Mouse (Mus musculus): ENCODE data around the gene Samd3. TPM values are rescaled to one million over a fixed set of nuclear protein-coding genes. Genes with fewer than 3 reads are reported as not detected.

Gene Samd3
- 0.47 and 2.2 TPM in 2 replicates for polyA plus RNA-seq (2016; fragmentation: Nextera tagmentation; extraction: Ambion mirVana)

- 78% methylated on average over 4 of the region's 4 CpGs for WGBS
- Histone ChIP-seq H3K27me3 (no peaks in the 10 kb centered on the region), H3K9ac (no peak within 1 kb of the TSS), H3K27ac (no peak within 1 kb of the TSS), H3K4me3 (no peak within 1 kb of the TSS), H3K4me1 (no peaks in the 10 kb centered on the region), H3K4me2 (replicated peaks) (no peak within 1 kb of the TSS), H3K36me3 (no peaks in the 10 kb centered on the region), H3K9me3 (no peaks in the 10 kb centered on the region)
- no peak for ATAC-seq (ENCODE audit: insufficient number of reproducible peaks, insufficient read depth, low FRiP score, low TSS enrichment)
Measured at GRCm38 (mm10) chr10:26229488-26229887, at the start of gene Samd3. Samd3 (plus strand) TSS chr10:26229707.

DNA sequence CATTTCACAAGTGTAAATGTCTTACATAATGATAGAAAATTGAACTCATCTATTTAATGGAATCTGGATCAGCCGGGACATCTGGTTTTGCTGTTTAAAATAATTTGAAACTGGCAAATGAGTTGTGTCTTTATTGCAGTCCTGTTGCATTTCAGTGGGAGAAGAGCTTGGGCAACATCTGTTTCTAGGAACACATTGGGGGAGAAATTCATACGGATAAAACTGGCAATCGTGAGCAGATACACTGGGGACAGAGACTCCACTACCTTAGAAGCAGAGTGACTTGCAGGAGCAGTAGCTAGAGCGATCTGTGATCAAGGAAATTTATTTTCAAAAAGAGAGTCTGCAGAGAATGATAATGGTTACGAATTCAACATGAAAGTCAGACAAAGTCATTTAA is 44.2 kb upstream of the Samd3 start:
- Histone ChIP-seq H3K9ac (no peak overlapping the region), H3K4me3 (no peak overlapping the region), H3K27me3 (no peaks in the 10 kb centered on the region), H3K27ac (no peak overlapping the region), H3K4me2 (replicated peaks) (no peak overlapping the region), H3K4me1 (no peaks in the 10 kb centered on the region), H3K9me3 (no peaks in the 10 kb centered on the region), H3K36me3 (no peaks in the 10 kb centered on the region)
- no peak for ATAC-seq (ENCODE audit: insufficient number of reproducible peaks, insufficient read depth, low FRiP score, low TSS enrichment)
- WGBS = 53% methylated on average over 5 of the region's 5 CpGs

- Histone ChIP-seq H3K27ac (no peak overlapping the region), H3K4me3 (no peak overlapping the region), H3K4me1 (peaks cover 5% of the 10 kb centered on the region; the same call in 1 of the 2 replicates), H3K9me3 (no peaks in the 10 kb centered on the region), H3K27me3 (no peaks in the 10 kb centered on the region), H3K4me2 (replicated peaks) (no peak overlapping the region), H3K36me3 (no peaks in the 10 kb centered on the region), H3K9ac (no peak overlapping the region)
- no peak for ATAC-seq (ENCODE audit: insufficient number of reproducible peaks, insufficient read depth, low FRiP score, low TSS enrichment)
Measured at GRCm38 (mm10) chr10:26190811-26191210, 38.7 kb upstream of the Samd3 start.

DNA sequence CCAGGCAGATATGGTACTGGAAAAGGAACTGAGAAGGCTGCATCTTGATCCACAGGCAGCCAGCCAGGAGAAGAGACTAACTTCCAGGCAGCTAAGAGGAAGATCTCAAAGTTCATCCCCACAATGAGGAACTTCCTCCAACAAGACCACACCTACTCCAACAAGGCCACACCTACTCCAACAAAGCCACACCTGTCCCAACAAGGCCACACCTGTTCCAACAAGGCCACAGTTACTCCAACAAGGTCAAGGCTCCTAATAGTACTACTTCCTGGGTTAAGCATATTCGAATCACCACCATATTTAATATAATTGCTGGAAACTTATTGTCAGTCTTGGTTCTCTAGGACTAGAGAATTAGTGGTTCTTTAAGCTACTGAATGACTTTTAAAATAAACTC is 34.6 kb upstream of the Samd3 start:
- Histone ChIP-seq H3K4me1 (peaks cover 5% of the 10 kb centered on the region; the same call in 1 of the 2 replicates), H3K9ac (no peak overlapping the region), H3K36me3 (no peaks in the 10 kb centered on the region), H3K9me3 (no peaks in the 10 kb centered on the region), H3K4me2 (replicated peaks) (no peak overlapping the region), H3K4me3 (no peak overlapping the region), H3K27ac (no peak overlapping the region), H3K27me3 (no peaks in the 10 kb centered on the region)
- ATAC-seq (ENCODE audit: insufficient number of reproducible peaks, insufficient read depth, low FRiP score, low TSS enrichment) = no peak
- 90% methylated on average over 1 of the region's 1 CpGs for WGBS

DNA sequence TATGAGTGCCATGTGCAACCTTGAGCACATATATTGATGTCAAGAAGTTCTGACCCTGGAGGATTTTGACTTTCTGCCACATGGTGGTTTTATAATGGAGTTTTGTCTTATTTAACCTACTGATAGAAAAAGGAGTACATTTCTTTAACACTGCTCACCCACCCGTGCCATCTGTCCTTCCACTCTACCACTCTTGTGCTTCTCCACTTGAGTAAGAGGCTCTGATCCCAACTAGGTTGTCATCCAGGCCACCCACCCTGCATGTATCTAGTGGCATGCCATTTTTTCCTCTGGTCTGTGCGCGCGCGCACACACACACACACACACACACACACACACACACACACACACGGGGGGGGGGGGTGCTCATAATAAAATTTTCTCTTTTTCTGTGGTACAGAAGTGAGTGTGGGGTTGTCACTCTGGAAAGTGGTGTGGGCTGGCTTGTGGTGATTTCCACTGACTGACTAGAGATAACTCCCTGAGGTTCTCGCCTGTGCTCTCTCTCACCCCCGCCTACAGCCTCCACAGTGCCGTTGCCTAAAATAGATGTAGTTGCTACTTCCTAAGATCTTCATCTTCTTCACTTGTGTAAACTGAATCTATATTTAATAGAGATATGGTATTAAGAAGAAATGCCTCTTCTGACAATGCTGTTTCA is 26.7 kb upstream of the Samd3 start:
- Histone ChIP-seq H3K4me2 (replicated peaks) (no peak overlapping the region), H3K4me1 (no peaks in the 10 kb centered on the region), H3K4me3 (no peak overlapping the region), H3K36me3 (no peaks in the 10 kb centered on the region), H3K27ac (no peak overlapping the region), H3K9me3 (no peaks in the 10 kb centered on the region), H3K27me3 (no peaks in the 10 kb centered on the region), H3K9ac (no peak overlapping the region)
- ATAC-seq (ENCODE audit: insufficient number of reproducible peaks, insufficient read depth, low FRiP score, low TSS enrichment) = no peak
- WGBS = 87% methylated on average over 9 of the region's 9 CpGs

- Histone ChIP-seq H3K4me3 (no peak overlapping the region), H3K9ac (no peak overlapping the region), H3K4me2 (replicated peaks) (no peak overlapping the region), H3K27ac (no peak overlapping the region), H3K4me1 (no peaks in the 10 kb centered on the region), H3K36me3 (no peaks in the 10 kb centered on the region), H3K9me3 (no peaks in the 10 kb centered on the region), H3K27me3 (no peaks in the 10 kb centered on the region)
- no peak for ATAC-seq (ENCODE audit: insufficient number of reproducible peaks, insufficient read depth, low FRiP score, low TSS enrichment)
- 81% methylated on average over 4 of the region's 4 CpGs for WGBS
Measured at GRCm38 (mm10) chr10:26220729-26221128, 8.8 kb upstream of the Samd3 start.

GRCm38 (mm10) chr10:26226241-26226640 is 3.3 kb upstream of the Samd3 start:
- H3K27me3 ChIP-seq = no peaks in the 10 kb centered on the region
- no peak overlapping the region for H3K4me2 ChIP-seq (replicated peaks)
- no peak overlapping the region for H3K27ac ChIP-seq
- no peaks in the 10 kb centered on the region for H3K9me3 ChIP-seq
- no peak overlapping the region for H3K4me3 ChIP-seq
- no peaks in the 10 kb centered on the region for H3K4me1 ChIP-seq
- H3K9ac ChIP-seq = no peak overlapping the region
- no peak for ATAC-seq (ENCODE audit: insufficient number of reproducible peaks, insufficient read depth, low FRiP score, low TSS enrichment)
- no peaks in the 10 kb centered on the region for H3K36me3 ChIP-seq
- 82% methylated on average over 5 of the region's 5 CpGs for WGBS

- 42% methylated on average over 2 of the region's 2 CpGs for WGBS
- no peaks in the 10 kb centered on the region for H3K27me3 ChIP-seq
- H3K4me1 ChIP-seq = no peaks in the 10 kb centered on the region
- H3K4me2 ChIP-seq (replicated peaks) = no peak overlapping the region
- H3K4me3 ChIP-seq = no peak overlapping the region
- no peak overlapping the region for H3K9ac ChIP-seq
- H3K27ac ChIP-seq = no peak overlapping the region
- H3K9me3 ChIP-seq = no peaks in the 10 kb centered on the region
- H3K36me3 ChIP-seq = no peaks in the 10 kb centered on the region
- no peak for ATAC-seq (ENCODE audit: insufficient number of reproducible peaks, insufficient read depth, low FRiP score, low TSS enrichment)
Measured at GRCm38 (mm10) chr10:26226734-26227133, 2.8 kb upstream of the Samd3 start.

- no peaks in the 10 kb centered on the region for H3K4me1 ChIP-seq
- H3K36me3 ChIP-seq = no peaks in the 10 kb centered on the region
- no peak overlapping the region for H3K4me3 ChIP-seq
- no peaks in the 10 kb centered on the region for H3K27me3 ChIP-seq
- no peak for ATAC-seq (ENCODE audit: insufficient number of reproducible peaks, insufficient read depth, low FRiP score, low TSS enrichment)
- H3K4me2 ChIP-seq (replicated peaks) = no peak overlapping the region
- no peaks in the 10 kb centered on the region for H3K9me3 ChIP-seq
- no peak overlapping the region for H3K27ac ChIP-seq
- no peak overlapping the region for H3K9ac ChIP-seq
Measured at GRCm38 (mm10) chr10:26228187-26228586, 1.3 kb upstream of the Samd3 start.

- Histone ChIP-seq H3K4me3 (no peak overlapping the region), H3K4me2 (replicated peaks) (no peak overlapping the region), H3K27ac (no peak overlapping the region), H3K4me1 (no peaks in the 10 kb centered on the region), H3K9ac (no peak overlapping the region), H3K9me3 (no peaks in the 10 kb centered on the region), H3K27me3 (no peaks in the 10 kb centered on the region), H3K36me3 (no peaks in the 10 kb centered on the region)
- 86% methylated on average over 3 of the region's 3 CpGs for WGBS
- ATAC-seq (ENCODE audit: insufficient number of reproducible peaks, insufficient read depth, low FRiP score, low TSS enrichment) = no peak
Measured at GRCm38 (mm10) chr10:26232071-26232653, 2.7 kb downstream of the Samd3 start.

- H3K4me2 ChIP-seq (replicated peaks) = no peak overlapping the region
- no peaks in the 10 kb centered on the region for H3K4me1 ChIP-seq
- no peaks in the 10 kb centered on the region for H3K36me3 ChIP-seq
- H3K27me3 ChIP-seq = no peaks in the 10 kb centered on the region
- no peak overlapping the region for H3K9ac ChIP-seq
- ATAC-seq (ENCODE audit: insufficient number of reproducible peaks, insufficient read depth, low FRiP score, low TSS enrichment) = no peak
- no peaks in the 10 kb centered on the region for H3K9me3 ChIP-seq
- H3K27ac ChIP-seq = no peak overlapping the region
- no peak overlapping the region for H3K4me3 ChIP-seq
- WGBS = 54% methylated on average over 4 of the region's 4 CpGs
Measured at GRCm38 (mm10) chr10:26238559-26238958, 9.1 kb downstream of the Samd3 start.

GRCm38 (mm10) chr10:26239090-26239489 is 9.6 kb downstream of the Samd3 start:
- Histone ChIP-seq H3K9me3 (no peaks in the 10 kb centered on the region), H3K9ac (no peak overlapping the region)
- WGBS = 78% methylated on average over 1 of the region's 1 CpGs

More at GRCm38 (mm10) chr10:26239090-26239489, 9.6 kb downstream of the Samd3 start:
- H3K27ac ChIP-seq = no peak overlapping the region
- H3K36me3 ChIP-seq = no peaks in the 10 kb centered on the region
- H3K27me3 ChIP-seq = no peaks in the 10 kb centered on the region
- ATAC-seq (ENCODE audit: insufficient number of reproducible peaks, insufficient read depth, low FRiP score, low TSS enrichment) = no peak
- H3K4me3 ChIP-seq = no peak overlapping the region
- no peaks in the 10 kb centered on the region for H3K4me1 ChIP-seq
- H3K4me2 ChIP-seq (replicated peaks) = no peak overlapping the region
